Mouse (Mus musculus): ENCODE results near the gene Mapk14. TPM values are rescaled to one million over a fixed set of nuclear protein-coding genes. Genes with fewer than 3 reads are reported as not detected.

Gene Mapk14
- polyA plus RNA-seq, 1 experiment: 114 TPM

DNA sequence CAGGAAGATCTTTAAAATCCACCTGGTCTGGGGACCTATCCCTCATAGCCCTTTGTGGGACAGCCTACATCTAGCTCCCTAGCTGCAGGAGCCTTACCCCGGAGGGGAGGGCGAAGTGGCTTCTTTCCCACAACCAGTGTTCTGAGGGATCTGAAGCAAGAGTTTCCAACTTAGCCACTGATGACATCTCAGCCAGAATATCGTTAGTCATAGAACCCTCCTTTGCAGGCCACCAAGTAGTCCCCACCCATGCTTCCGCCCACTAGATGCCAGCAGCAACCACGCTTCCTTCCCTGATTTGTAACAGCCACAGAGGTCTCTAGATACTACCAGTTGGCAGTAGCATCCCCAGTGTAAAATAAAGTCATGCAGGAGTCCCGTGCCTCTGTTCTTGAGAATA, 59.5 kb downstream of the Mapk14 start:
- TF ChIP-seq POLR2A (IDR thresholded peaks at IDR 0.05; ENCODE audit: borderline replicate concordance, insufficient read depth, low read length): no peak
- no peak for TF ChIP-seq CTCF (IDR thresholded peaks at IDR 0.05; ENCODE audit: borderline replicate concordance, insufficient read depth, low read depth, low read length)
- H3K27me3 ChIP-seq (ENCODE audit: control insufficient read depth, insufficient read depth, low read length): no peaks in the 10 kb centered on the region
- 77% methylated on average over 6 of the region's 6 CpGs for WGBS
- no peak overlapping the region for H3K27ac ChIP-seq (ENCODE audit: insufficient read depth, low read length)
- H3K4me1 ChIP-seq (ENCODE audit: control insufficient read depth, insufficient read depth, low read length): no peaks in the 10 kb centered on the region
- H3K4me3 ChIP-seq (replicated peaks; ENCODE audit: insufficient read depth, low read depth, low read length): no peak overlapping the region
- no peak for DNase-seq

DNA sequence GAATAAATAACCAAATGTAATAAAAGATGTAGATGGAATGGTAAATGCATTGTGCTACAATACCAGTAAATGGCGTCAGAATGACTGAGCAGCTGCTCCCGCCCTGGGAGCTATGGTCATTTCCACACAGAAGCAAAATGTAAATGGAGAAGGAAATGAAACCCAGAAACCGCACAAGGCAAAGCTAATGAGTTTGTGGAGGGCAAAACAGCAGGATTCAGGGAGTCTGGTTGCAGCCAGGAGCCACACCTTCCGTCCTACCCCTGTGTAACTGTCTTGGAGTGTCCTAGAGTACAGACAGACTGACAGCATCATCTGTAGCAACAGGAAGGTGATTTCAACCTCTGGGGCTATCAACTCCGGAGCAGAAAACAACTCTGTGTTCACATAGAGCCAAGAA, 65.3 kb downstream of the Mapk14 start:
- H3K4me3 ChIP-seq (replicated peaks; ENCODE audit: insufficient read depth, low read depth, low read length): no peak overlapping the region
- no peaks in the 10 kb centered on the region for H3K4me1 ChIP-seq (ENCODE audit: control insufficient read depth, insufficient read depth, low read length)
- H3K27ac ChIP-seq (ENCODE audit: insufficient read depth, low read length): no peak overlapping the region
- H3K27me3 ChIP-seq (ENCODE audit: control insufficient read depth, insufficient read depth, low read length): no peaks in the 10 kb centered on the region
- TF ChIP-seq POLR2A (IDR thresholded peaks at IDR 0.05; ENCODE audit: borderline replicate concordance, insufficient read depth, low read length): no peak
- no peak for TF ChIP-seq CTCF (IDR thresholded peaks at IDR 0.05; ENCODE audit: borderline replicate concordance, insufficient read depth, low read depth, low read length)
- no peak for DNase-seq
- WGBS: 75% methylated on average over 5 of the region's 5 CpGs

DNA sequence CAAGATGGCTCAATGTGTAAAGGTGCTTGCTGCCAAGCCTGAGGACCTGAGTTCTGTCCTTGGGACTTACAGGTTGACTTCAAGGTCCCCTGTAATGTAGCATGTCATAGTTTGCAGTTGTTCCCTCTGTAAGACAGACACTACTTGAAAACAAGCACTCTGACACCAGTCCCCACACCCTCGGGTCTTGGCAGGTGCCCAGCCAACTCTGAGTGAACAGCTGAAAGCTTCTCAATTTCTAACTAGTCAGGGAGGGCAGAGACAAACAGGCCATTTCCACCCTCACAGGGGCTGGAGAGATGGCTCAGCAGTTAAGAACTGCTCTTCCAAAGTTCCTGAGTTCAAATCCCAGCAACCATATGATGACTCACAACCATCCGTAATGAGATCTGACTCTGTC, 66.3 kb downstream of the Mapk14 start:
- no peak for DNase-seq
- Histone ChIP-seq H3K27ac (ENCODE audit: insufficient read depth, low read length) (no peak overlapping the region), H3K27me3 (ENCODE audit: control insufficient read depth, insufficient read depth, low read length) (no peaks in the 10 kb centered on the region), H3K4me3 (replicated peaks; ENCODE audit: insufficient read depth, low read depth, low read length) (no peak overlapping the region), H3K4me1 (ENCODE audit: control insufficient read depth, insufficient read depth, low read length) (no peaks in the 10 kb centered on the region)
- no peak for TF ChIP-seq CTCF (IDR thresholded peaks at IDR 0.05; ENCODE audit: borderline replicate concordance, insufficient read depth, low read depth, low read length)
- TF ChIP-seq POLR2A (IDR thresholded peaks at IDR 0.05; ENCODE audit: borderline replicate concordance, insufficient read depth, low read length): no peak
- WGBS: 59% methylated on average over 2 of the region's 2 CpGs

GRCm38 (mm10) chr17:28760736-28761312, 69.7 kb downstream of the Mapk14 start:
- no peak for DNase-seq
- Histone ChIP-seq H3K27me3 (ENCODE audit: control insufficient read depth, insufficient read depth, low read length) (no peaks in the 10 kb centered on the region), H3K27ac (ENCODE audit: insufficient read depth, low read length) (no peak overlapping the region), H3K4me3 (replicated peaks; ENCODE audit: insufficient read depth, low read depth, low read length) (no peak overlapping the region), H3K4me1 (ENCODE audit: control insufficient read depth, insufficient read depth, low read length) (no peaks in the 10 kb centered on the region)
- TF ChIP-seq CTCF (IDR thresholded peaks at IDR 0.05; ENCODE audit: borderline replicate concordance, insufficient read depth, low read depth, low read length) (no peak), POLR2A (IDR thresholded peaks at IDR 0.05; ENCODE audit: borderline replicate concordance, insufficient read depth, low read length) (no peak)
- WGBS: 80% methylated on average over 8 of the region's 8 CpGs

DNA sequence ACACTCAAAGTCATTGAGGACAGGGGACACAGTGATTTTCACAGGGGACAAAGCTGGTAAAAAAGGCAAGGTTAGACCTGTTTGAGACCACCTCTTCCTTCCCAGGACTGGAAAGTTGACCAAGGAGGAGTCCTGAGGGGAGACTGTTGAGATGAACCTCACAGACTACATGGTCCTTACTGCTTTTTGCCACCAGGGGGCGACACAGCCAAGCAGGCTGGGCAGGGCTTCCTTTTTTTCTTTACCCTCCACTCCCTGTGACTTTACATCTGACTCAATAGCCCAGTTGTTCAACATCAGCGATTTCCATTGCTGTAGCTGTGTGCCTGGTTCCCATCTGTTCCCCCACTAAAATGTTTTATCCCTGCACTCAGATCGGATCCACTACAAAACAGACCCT, 70.7 kb downstream of the Mapk14 start:
- WGBS: 3% methylated on average over 3 of the region's 3 CpGs
- Histone ChIP-seq H3K27ac (ENCODE audit: insufficient read depth, low read length) (no peak overlapping the region), H3K4me3 (replicated peaks; ENCODE audit: insufficient read depth, low read depth, low read length) (no peak overlapping the region), H3K4me1 (ENCODE audit: control insufficient read depth, insufficient read depth, low read length) (no peaks in the 10 kb centered on the region), H3K27me3 (ENCODE audit: control insufficient read depth, insufficient read depth, low read length) (no peaks in the 10 kb centered on the region)
- DNase-seq: peak; percentile 72 to 86
- TF ChIP-seq CTCF (IDR thresholded peaks at IDR 0.05; ENCODE audit: borderline replicate concordance, insufficient read depth, low read depth, low read length) (peak; percentile 96), POLR2A (IDR thresholded peaks at IDR 0.05; ENCODE audit: borderline replicate concordance, insufficient read depth, low read length) (no peak)

DNA sequence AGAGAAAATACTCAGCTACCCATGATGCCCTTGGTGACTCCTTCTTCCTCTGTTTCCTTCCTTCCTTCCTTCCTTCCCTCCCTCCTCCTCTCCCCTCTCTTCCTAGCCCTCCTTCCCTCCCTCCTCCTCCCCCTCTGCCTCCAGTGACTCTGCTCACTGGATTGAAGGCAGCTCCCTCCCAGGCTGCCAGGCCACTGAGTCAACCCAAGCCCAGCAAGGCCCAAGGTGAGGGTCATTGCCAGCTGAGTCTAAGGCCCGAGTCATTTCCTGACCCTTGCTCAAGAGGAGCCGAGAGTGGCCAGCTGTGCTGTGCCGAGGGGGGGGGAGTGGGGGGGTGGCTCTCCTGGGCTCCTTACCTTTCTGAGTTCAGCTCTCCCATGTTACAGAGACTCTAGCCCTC, 75.1 kb downstream of the Mapk14 start:
- Histone ChIP-seq H3K27me3 (ENCODE audit: control insufficient read depth, insufficient read depth, low read length) (no peaks in the 10 kb centered on the region; the same call in 1 of the 2 replicates), H3K27ac (ENCODE audit: insufficient read depth, low read length) (no peak overlapping the region), H3K4me3 (replicated peaks; ENCODE audit: insufficient read depth, low read depth, low read length) (no peak overlapping the region), H3K4me1 (ENCODE audit: control insufficient read depth, insufficient read depth, low read length) (peaks cover 3% of the 10 kb centered on the region; the same call in 1 of the 2 replicates)
- TF ChIP-seq POLR2A (IDR thresholded peaks at IDR 0.05; ENCODE audit: borderline replicate concordance, insufficient read depth, low read length) (no peak), CTCF (IDR thresholded peaks at IDR 0.05; ENCODE audit: borderline replicate concordance, insufficient read depth, low read depth, low read length) (no peak)
- WGBS: 72% methylated on average over 3 of the region's 3 CpGs
- no peak for DNase-seq

GRCm38 (mm10) chr17:28766781-28767515, 75.8 kb downstream of the Mapk14 start:
- Histone ChIP-seq H3K4me1 (ENCODE audit: control insufficient read depth, insufficient read depth, low read length) (peaks cover 3% of the 10 kb centered on the region; the same call in 1 of the 2 replicates), H3K27ac (ENCODE audit: insufficient read depth, low read length) (no peak overlapping the region), H3K27me3 (ENCODE audit: control insufficient read depth, insufficient read depth, low read length) (no peaks in the 10 kb centered on the region; the same call in 1 of the 2 replicates), H3K4me3 (replicated peaks; ENCODE audit: insufficient read depth, low read depth, low read length) (no peak overlapping the region)
- no peak for DNase-seq
- 51% methylated on average over 11 of the region's 11 CpGs for WGBS
- TF ChIP-seq POLR2A (IDR thresholded peaks at IDR 0.05; ENCODE audit: borderline replicate concordance, insufficient read depth, low read length) (no peak), CTCF (IDR thresholded peaks at IDR 0.05; ENCODE audit: borderline replicate concordance, insufficient read depth, low read depth, low read length) (no peak)
